Mouse (Mus musculus): ENCODE results near the gene Banf2. TPM values are rescaled to one million over a fixed set of nuclear protein-coding genes. Genes with fewer than 3 reads are reported as not detected.

Gene Banf2
- not detected in 2 replicates for polyA plus RNA-seq (2016; fragmentation: Nextera tagmentation; extraction: Ambion mirVana)

DNA sequence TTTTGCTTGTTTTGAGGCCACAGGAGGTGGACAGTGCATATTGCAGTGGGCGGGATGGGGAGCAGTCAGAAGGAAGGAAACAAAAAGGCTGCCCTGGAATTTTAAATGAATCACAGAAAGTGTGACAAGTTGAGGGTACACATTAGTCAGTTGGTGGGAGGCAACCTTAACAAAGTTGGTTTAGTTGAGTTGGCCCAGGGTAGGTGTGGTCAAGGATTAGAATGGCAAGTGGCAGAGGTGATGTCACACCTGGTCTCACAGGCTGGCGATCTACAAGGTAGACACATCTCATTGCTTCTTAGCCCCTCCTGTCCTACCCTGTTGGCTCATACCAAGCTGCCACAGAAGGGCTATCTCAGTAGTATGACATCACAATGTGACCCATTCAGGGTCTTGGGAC is at the start of gene Banf2:
Gene Banf2 (plus strand): TSS at position 396 of the 400 bp plus-strand sequence.
- no peak for DNase-seq (ENCODE audit: low spot score)
- Histone ChIP-seq H3K4me3 (no peak within 1 kb of the TSS), H3K4me1 (no peaks in the 10 kb centered on the region), H3K9me3 (replicated peaks) (no peaks in the 10 kb centered on the region), H3K27ac (no peak within 1 kb of the TSS), H3K27me3 (ENCODE audit: low read depth, poor library complexity, severe bottlenecking) (no peaks in the 10 kb centered on the region), H3K36me3 (no peaks in the 10 kb centered on the region)
- WGBS: 93% methylated on average over 2 of the region's 2 CpGs

DNA sequence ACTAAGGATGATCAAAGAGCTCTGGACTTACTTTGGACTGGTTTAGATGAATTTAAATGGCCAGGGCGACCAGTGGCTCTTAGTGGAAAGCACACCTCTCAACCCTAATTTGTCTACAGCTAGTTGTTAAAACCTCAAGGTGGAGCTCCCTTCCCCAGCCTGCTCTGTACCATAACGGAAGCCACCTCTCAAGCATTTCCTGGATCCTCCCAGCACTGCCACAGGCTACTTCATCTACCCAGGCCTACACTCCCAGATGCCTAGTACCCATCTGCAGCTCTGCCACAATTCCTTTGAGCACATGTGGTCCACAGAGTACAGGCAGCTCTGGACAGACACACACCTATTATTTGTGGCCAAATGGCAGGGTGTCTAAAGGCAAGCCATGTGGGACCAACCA is 49.4 kb upstream of the Banf2 start:
- no peak for DNase-seq (ENCODE audit: low spot score)
- H3K27me3 ChIP-seq (ENCODE audit: low read depth, poor library complexity, severe bottlenecking): no peaks in the 10 kb centered on the region
- H3K4me1 ChIP-seq: no peaks in the 10 kb centered on the region
- H3K36me3 ChIP-seq: peaks cover 54% of the 10 kb centered on the region
- H3K9me3 ChIP-seq (replicated peaks): no peaks in the 10 kb centered on the region
- H3K4me3 ChIP-seq: no peak overlapping the region
- WGBS: 58% methylated on average over 2 of the region's 2 CpGs
- no peak overlapping the region for H3K27ac ChIP-seq

DNA sequence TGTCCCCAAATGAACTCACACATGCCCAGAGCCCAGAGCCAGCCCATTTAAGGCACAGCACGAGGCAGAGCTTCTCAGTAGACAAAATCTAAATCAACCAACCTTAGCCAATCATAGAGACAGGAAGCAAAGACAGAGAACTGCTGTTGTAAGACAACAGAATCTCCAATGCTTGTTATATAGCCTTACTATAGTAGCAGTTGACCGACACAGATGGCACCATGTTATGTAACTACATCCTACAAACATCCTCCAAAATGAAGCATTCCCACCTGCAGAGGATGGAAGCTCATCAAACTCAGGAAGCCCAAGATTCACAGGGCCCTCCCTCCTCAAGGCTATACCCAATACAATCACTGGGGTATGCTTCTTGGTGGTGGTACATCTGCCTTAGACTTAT is 45.4 kb upstream of the Banf2 start:
- Histone ChIP-seq H3K4me1 (no peaks in the 10 kb centered on the region), H3K9me3 (replicated peaks) (no peaks in the 10 kb centered on the region), H3K4me3 (no peak overlapping the region), H3K36me3 (peaks cover 57% of the 10 kb centered on the region), H3K27me3 (ENCODE audit: low read depth, poor library complexity, severe bottlenecking) (no peaks in the 10 kb centered on the region), H3K27ac (no peak overlapping the region)
- 84% methylated on average over 2 of the region's 2 CpGs for WGBS
- no peak for DNase-seq (ENCODE audit: low spot score)

DNA sequence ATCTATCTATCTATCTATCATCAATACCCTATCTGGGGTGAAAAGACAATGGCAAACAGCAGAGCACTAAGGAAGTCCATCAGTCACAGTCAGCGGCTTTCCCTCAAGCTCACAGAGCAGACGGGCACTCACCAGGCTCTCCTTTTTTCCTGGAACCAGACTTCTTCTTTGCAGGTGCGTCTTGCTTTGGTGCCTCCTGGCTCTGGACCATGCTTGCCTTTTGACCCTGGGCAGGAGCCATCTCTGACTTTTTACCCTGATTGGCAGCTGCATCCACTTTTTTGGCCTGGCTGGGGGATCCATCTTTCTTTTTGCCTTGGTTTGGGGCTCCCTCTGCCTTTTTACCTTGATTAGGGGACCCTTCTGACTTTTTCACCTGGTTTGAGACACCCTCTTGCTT is 44.8 kb upstream of the Banf2 start:
- H3K27ac ChIP-seq: no peak overlapping the region
- H3K9me3 ChIP-seq (replicated peaks): no peaks in the 10 kb centered on the region
- 92% methylated on average over 3 of the region's 3 CpGs for WGBS
- peaks cover 55% of the 10 kb centered on the region for H3K36me3 ChIP-seq
- no peak for DNase-seq (ENCODE audit: low spot score)
- no peak overlapping the region for H3K4me3 ChIP-seq
- H3K27me3 ChIP-seq (ENCODE audit: low read depth, poor library complexity, severe bottlenecking): no peaks in the 10 kb centered on the region
- no peaks in the 10 kb centered on the region for H3K4me1 ChIP-seq

DNA sequence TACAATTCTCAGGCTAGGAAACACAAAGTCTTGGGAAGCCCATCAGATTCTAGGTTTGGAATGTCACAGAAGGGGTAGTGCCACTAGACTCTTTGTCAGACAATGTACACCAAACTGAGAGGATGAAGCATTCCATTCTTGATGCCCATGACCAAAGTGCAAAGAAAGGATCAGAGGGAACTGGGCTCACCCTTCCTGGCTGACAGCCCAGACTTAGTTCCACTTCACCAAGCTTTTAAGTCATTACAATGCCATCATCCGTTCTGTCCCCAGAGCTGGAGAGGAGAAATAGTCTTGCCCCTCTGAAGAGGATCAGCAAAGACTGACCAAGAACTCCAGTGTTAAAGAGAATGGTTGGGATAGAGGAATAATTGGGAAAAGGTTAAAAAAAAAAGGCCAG is 41.9 kb upstream of the Banf2 start:
- Histone ChIP-seq H3K36me3 (peaks cover 33% of the 10 kb centered on the region), H3K27me3 (ENCODE audit: low read depth, poor library complexity, severe bottlenecking) (no peaks in the 10 kb centered on the region), H3K4me1 (no peaks in the 10 kb centered on the region), H3K27ac (no peak overlapping the region), H3K4me3 (no peak overlapping the region), H3K9me3 (replicated peaks) (no peaks in the 10 kb centered on the region)
- WGBS: 79% methylated on average over 1 of the region's 1 CpGs
- DNase-seq (ENCODE audit: low spot score): no peak

DNA sequence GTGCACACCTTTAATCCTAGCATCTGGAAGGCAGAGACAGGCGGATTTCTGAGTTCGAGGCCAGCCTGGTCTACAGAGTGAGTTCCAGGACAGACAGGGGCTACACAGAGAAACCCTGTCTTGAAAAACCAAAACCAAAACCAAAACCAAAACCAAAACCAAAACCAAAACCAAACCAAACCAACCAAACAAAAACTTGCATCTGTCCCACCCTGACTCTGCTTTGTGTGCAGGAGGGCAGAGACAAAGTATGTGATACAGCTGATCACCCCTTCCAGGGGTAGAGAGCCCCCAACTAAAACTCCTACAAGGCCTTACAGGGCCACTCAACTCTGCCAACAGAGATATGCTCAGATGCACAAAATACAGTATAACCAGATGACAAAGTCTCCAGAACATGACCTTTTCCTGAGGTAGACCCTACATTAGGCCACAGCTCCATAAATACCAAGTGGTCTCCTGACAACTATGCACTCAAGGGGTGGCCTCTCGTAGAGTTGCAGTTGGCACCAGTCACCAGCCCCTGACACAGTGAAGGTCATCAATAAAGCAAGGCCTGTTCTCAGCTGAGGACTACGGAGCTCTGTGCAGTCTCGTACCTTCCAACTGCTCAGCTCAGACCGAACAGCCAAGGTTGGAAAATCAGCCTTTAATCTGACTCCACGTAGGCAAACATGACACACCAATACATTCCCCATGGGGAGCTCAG is 40.7 kb upstream of the Banf2 start:
- no peak overlapping the region for H3K27ac ChIP-seq
- no peak for DNase-seq (ENCODE audit: low spot score)
- peaks cover 28% of the 10 kb centered on the region for H3K36me3 ChIP-seq
- no peaks in the 10 kb centered on the region for H3K9me3 ChIP-seq (replicated peaks)
- H3K27me3 ChIP-seq (ENCODE audit: low read depth, poor library complexity, severe bottlenecking): no peaks in the 10 kb centered on the region
- H3K4me1 ChIP-seq: no peaks in the 10 kb centered on the region
- WGBS: 97% methylated on average over 7 of the region's 7 CpGs
- no peak overlapping the region for H3K4me3 ChIP-seq

DNA sequence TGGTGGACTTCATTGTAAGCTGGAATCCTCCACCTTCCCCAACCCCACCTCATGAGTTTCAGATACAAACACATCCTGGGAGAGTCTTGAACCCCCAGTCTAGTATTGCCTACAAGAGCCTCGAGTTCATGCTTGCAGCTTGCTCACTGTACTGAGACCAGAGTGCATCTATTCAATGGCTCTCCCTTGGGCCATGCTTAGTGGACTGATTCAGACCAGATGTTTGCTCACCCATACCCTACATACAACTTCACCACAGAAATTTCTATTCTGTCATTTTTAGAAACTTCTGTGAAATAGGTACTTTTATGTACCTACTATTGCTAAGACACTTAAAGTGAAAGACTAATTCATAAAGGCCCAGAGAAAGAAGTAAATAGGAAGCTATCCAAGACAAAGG is 39.9 kb upstream of the Banf2 start:
- no peak overlapping the region for H3K27ac ChIP-seq
- 85% methylated on average over 1 of the region's 1 CpGs for WGBS
- H3K27me3 ChIP-seq (ENCODE audit: low read depth, poor library complexity, severe bottlenecking): no peaks in the 10 kb centered on the region
- H3K4me3 ChIP-seq: no peak overlapping the region
- no peak for DNase-seq (ENCODE audit: low spot score)
- no peaks in the 10 kb centered on the region for H3K9me3 ChIP-seq (replicated peaks)
- peaks cover 20% of the 10 kb centered on the region for H3K36me3 ChIP-seq
- no peaks in the 10 kb centered on the region for H3K4me1 ChIP-seq

DNA sequence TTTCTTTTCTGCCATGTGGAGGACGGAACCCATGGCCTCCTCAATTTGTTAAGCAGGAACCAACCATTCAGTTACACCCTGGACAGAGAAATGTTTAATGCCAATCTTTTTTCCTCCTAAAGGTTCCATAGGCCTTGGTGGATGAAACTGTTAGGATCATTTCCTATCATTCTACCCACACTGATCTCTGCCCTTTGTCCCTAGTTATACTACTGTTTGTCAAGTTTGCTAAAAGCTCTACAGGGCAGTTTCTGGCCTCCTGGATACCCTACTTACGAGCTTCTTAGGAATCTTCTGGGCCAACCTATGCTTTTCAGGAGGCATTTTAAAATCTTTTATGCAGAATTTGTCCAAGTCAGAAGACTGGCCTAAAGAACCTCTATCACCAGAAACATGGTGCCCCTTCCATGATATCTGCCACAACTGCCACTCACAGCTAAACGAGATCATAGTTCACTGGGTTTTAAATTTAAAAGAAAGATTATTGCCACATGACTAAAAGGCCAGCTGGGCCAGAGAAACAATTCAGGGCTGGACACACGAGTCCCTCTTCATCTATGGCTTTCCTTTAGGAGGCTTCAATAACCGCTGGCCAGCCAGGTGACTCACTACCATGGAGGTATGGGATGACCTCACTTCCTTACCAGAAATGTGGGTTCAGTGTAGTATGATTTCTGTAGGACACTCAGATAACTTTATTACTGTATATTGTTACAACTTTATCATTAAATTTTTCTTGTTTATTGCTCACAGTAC is 30.5 kb upstream of the Banf2 start:
- 89% methylated on average over 5 of the region's 5 CpGs for WGBS
- no peaks in the 10 kb centered on the region for H3K9me3 ChIP-seq (replicated peaks)
- H3K4me3 ChIP-seq: no peak overlapping the region
- 0 out of 2 replicates have a peak, but pooled peaks cover 3% of the 10 kb centered on the region for H3K4me1 ChIP-seq
- H3K27ac ChIP-seq: no peak overlapping the region
- DNase-seq (ENCODE audit: low spot score): no peak
- no peaks in the 10 kb centered on the region; the same call in 1 of the 2 replicates for H3K36me3 ChIP-seq
- H3K27me3 ChIP-seq (ENCODE audit: low read depth, poor library complexity, severe bottlenecking): no peaks in the 10 kb centered on the region

DNA sequence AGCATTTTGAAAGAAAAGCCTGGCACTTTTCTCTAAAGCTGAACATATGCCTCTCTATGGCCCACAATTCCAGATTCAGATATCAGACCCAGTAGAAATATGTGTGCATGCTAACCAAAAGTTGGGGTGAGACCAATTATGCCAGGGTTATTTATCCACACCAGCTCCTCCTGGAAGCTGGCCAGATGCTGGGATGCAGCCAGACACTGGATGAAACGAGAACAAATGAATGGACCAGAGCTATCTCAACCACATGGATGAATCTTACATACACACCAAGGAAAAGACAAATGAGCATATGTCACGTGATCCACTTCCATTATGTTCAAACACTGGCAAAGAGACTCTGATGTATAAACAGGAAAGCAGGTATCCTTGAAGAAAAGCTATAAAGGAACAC is 29.3 kb upstream of the Banf2 start:
- H3K36me3 ChIP-seq: peaks cover 7% of the 10 kb centered on the region
- H3K27me3 ChIP-seq (ENCODE audit: low read depth, poor library complexity, severe bottlenecking): no peaks in the 10 kb centered on the region
- H3K4me3 ChIP-seq: no peak overlapping the region
- no peaks in the 10 kb centered on the region for H3K9me3 ChIP-seq (replicated peaks)
- H3K4me1 ChIP-seq: 0 out of 2 replicates have a peak, but pooled peaks cover 3% of the 10 kb centered on the region
- no peak overlapping the region for H3K27ac ChIP-seq
- 86% methylated on average over 2 of the region's 2 CpGs for WGBS
- DNase-seq (ENCODE audit: low spot score): no peak

DNA sequence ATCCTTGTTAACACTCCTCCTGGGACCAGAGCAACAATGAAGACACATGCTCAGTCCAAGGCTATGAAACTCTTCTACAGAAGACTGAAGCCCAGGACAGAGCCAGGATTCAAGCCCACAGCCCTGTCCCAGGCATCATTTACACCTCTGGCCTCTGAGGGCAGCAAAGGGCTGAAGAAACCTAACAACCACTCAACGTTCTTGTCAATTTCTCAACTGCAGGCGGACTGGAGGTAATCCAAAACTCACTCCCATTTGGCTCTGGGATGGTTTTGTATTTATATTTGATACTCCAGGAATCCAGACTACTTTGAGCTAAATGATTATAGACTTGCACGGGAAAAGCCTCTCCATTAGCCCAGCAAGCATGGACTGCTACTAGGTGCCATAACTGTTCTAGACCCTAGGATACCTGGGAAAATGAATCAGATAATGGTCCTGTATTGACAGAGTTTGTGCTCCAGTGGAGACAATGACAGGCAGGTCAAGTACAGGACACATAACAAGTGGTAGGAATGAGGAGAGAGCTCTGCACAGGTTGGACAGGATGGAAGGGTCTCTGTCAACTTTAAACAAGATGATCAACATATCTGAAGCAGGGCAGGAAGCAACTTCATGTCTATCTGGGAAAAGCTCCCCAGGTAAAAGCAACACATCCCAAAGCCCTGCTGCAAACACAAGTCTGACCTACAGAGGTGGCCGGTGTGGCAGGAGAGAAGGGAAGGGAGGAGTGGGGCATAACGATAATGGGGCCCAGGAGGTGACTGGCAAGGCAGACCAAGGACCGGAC is 27.5 kb upstream of the Banf2 start:
- Histone ChIP-seq H3K4me3 (no peak overlapping the region), H3K27me3 (ENCODE audit: low read depth, poor library complexity, severe bottlenecking) (no peaks in the 10 kb centered on the region), H3K27ac (no peak overlapping the region), H3K9me3 (replicated peaks) (no peaks in the 10 kb centered on the region), H3K36me3 (peaks cover 11% of the 10 kb centered on the region), H3K4me1 (peaks cover 19% of the 10 kb centered on the region)
- WGBS: 85% methylated on average over 6 of the region's 6 CpGs
- no peak for DNase-seq (ENCODE audit: low spot score)

DNA sequence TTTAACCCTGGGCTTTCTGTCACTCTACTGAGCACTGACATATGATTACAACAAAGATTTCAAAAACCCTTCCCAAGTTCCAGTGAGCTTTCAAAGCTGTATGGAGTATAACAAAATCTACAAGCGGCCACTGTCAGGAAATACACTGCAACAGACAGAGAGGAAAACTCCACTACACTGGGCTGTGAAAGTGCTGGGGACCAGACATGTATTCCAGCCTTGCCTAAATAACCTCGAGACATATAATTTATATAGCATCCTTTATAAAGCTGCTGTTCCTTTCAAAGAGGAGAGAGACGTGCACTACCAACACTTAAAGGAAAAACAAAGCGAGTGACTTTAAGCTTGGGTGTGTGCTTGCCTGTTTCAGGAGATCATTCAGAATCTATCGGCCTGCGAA is 26.2 kb upstream of the Banf2 start:
- DNase-seq (ENCODE audit: low spot score): no peak
- no peak overlapping the region for H3K4me3 ChIP-seq
- no peaks in the 10 kb centered on the region for H3K9me3 ChIP-seq (replicated peaks)
- peaks cover 11% of the 10 kb centered on the region for H3K36me3 ChIP-seq
- H3K27ac ChIP-seq: no peak overlapping the region
- WGBS: 91% methylated on average over 6 of the region's 6 CpGs
- H3K27me3 ChIP-seq (ENCODE audit: low read depth, poor library complexity, severe bottlenecking): no peaks in the 10 kb centered on the region
- H3K4me1 ChIP-seq: peaks cover 23% of the 10 kb centered on the region

DNA sequence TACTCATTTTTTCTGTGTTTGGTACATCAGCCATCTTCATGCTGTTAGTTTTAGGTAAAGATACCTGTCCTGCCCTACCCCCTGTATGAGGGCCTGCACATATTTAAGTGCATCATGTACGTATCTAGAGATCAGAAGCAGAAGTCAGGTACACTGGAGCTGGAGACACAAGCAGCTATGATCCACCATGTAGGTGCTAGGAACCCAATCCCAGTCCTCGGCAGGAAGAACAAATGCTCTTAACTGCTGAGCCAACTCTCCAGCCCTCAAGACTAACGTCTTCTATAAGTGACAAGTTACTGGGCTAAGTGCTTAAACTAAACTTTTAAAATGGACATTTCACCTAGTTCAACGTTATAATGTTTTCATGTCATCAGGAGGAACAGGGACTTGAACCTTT is 25.6 kb upstream of the Banf2 start:
- WGBS: 90% methylated on average over 4 of the region's 4 CpGs
- no peaks in the 10 kb centered on the region for H3K9me3 ChIP-seq (replicated peaks)
- H3K27ac ChIP-seq: no peak overlapping the region
- peaks cover 11% of the 10 kb centered on the region for H3K36me3 ChIP-seq
- no peak for DNase-seq (ENCODE audit: low spot score)
- peaks cover 23% of the 10 kb centered on the region for H3K4me1 ChIP-seq
- no peaks in the 10 kb centered on the region for H3K27me3 ChIP-seq (ENCODE audit: low read depth, poor library complexity, severe bottlenecking)
- H3K4me3 ChIP-seq: no peak overlapping the region

DNA sequence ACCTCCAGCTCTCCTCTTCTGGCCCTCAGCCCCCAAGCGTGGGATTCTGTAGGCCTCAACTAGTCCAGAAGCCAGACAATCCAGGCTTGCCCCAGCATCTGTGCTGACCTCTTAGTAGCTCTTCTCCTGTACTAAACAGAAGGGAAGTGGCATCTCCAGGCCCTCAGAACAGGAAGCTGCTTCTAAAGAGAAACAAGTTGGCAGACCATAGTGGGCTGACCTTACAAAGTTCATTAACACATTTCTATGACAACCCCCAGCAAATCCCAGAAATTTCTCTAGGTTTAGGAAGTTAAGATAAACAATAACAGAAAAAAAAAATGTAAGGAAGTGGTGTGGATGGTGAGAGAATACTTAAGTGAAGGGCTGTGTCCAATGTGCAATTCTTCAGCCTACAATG is 23.8 kb upstream of the Banf2 start:
- Histone ChIP-seq H3K4me3 (peak overlapping the region; percentile 94), H3K27ac (no peak overlapping the region), H3K4me1 (peaks cover 23% of the 10 kb centered on the region), H3K9me3 (replicated peaks) (no peaks in the 10 kb centered on the region), H3K27me3 (ENCODE audit: low read depth, poor library complexity, severe bottlenecking) (no peaks in the 10 kb centered on the region), H3K36me3 (peaks cover 11% of the 10 kb centered on the region)
- 76% methylated on average over 1 of the region's 1 CpGs for WGBS
- DNase-seq (ENCODE audit: low spot score): no peak
